Mouse (Mus musculus) gastrocnemius, postnatal 14 days (tissue): ENCODE data around the gene Dnaic1. TPM values are rescaled to one million over a fixed set of nuclear protein-coding genes. Genes with fewer than 3 reads are reported as not detected.

ENCODE experiments used
- DNase-seq: peaks from one replicate; pipeline ENCODE4 v3.0.0; 2021; ENCODE audit warnings: mixed read lengths
- intact Hi-C: fragments of 180-260 bp; cut with DNase I; formaldehyde crosslinking; loops from one replicate; pipeline ENCODE4 v1.15.1; 2025; ENCODE audit warnings: low total_unique reads
- total RNA-seq, 2 experiments: library from RNA; stranded (reverse); gene quantifications; 2 replicates each; pipeline ENCODE4 v1.2.3; 2021

The Dnaic1 gene
- total RNA-seq, 2 experiments from 2014 or later: 0.47 to 0.58 TPM

DNA sequence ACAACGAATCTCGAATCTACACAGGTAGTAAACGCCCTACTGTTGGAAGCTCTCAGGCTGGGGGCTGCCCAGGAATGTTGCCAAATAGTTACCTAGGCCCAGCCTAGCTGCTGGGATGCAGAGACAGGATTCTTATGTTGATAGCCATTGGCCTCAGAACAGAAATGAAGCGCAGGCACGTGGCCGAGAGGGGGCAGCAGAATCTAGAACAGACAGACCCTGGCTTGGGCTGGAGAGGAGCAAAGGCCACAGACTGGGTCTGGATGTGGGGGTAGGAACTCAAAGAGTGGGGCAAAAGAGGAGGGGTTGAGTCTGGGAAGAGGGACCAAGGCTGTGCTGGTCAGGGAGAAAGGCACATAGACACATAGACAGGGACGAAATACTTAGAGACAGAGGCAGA is 84.6 kb downstream of the Dnaic1 start:
- peak; percentile 73 for DNase-seq
- intact Hi-C loops: loop anchor here (5.0 kb wide), 1 partner anchor 42 kb away; no protein-coding TSS in a partner anchor

DNA sequence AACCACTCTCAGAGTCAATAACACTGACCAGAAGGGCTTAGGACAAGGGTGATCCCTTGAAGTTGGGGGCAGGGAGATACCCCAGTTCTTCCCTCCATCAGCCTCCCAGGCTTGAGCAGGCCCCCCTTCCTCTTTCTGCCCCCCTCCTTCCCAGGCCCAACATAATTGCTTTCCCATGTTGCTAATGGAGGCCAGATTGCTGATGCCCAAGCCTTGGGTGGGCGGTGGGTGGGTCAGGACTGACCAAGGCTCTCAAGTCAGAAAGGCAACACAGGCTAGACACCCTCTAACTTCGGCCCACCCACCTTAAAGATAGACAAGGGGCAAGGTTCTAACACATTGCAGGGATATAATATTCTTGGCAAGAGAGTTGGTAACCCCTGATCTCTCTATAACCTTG is 86.0 kb downstream of the Dnaic1 start:
- intact Hi-C loops: loop anchor here (5.0 kb wide), 1 partner anchor 52 kb away; no protein-coding TSS in a partner anchor
- no peak for DNase-seq

DNA sequence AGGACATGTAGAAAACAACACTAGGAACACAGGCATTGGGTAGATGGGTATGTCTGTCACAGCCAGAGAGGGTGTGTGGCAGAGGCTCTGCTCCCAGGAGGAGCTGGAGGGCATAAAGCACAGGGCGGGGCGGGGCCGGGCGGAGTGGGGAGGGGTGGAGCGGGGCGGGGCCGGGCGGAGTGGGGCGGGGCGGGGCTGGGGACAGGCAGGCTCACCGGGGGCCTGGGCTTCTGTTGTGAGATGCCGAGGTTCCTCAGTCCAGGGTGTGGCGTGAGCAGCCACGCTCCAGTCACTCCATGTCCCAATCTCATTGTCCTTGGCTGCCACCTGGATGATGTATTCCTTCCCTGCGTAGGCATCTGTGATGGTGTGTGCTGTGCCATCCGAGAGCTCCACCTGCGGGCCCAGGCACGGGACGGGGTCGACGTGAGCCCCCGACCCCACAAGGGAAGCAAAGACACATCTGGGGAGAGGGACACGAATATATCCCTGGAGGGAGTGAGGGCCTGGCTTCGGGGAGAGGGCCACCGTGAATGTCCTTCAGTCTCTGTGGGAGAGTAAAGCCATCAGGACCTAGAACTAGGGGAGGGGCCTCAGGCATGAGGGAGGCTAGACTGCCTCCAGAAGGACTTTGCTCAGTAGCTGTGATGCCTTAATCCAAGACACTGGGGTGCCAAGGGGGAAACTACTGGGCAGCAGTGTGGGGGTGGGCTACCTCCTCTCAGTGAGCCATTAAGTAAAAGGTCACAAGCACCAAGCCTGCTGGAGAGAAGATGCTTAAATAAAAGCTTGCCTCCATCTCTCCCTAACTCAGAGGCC is 89.2 kb downstream of the Dnaic1 start:
- intact Hi-C loops: loop anchor here (5.0 kb wide), 1 partner anchor 49 kb away; no protein-coding TSS in a partner anchor

DNA sequence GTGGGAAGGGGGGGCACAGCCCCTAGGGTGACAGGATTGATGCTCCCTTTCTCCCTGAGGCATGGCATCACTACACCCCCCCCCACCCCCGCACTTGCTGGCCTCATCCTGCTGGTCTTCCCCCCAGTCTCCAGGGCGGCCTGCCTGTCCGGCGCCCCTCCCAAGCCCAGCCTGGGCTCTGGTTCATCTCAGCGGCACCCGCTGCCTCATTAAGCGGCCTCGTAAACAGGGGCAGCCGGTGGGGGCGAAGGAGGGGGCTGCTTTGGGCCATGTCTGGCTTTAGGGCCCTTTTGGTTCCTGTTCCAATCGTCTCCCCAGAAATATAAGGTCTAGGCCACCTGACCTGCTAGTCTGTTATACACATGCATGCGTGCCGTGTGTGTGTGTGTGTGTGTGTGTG is 90.0 kb downstream of the Dnaic1 start:
- intact Hi-C loops: loop anchor here (5.0 kb wide), 1 partner anchor 48 kb away; no protein-coding TSS in a partner anchor
- DNase-seq: no peak

More for the DNA sequence above, 89.2 kb downstream of the Dnaic1 start:
- no peak for DNase-seq

DNA sequence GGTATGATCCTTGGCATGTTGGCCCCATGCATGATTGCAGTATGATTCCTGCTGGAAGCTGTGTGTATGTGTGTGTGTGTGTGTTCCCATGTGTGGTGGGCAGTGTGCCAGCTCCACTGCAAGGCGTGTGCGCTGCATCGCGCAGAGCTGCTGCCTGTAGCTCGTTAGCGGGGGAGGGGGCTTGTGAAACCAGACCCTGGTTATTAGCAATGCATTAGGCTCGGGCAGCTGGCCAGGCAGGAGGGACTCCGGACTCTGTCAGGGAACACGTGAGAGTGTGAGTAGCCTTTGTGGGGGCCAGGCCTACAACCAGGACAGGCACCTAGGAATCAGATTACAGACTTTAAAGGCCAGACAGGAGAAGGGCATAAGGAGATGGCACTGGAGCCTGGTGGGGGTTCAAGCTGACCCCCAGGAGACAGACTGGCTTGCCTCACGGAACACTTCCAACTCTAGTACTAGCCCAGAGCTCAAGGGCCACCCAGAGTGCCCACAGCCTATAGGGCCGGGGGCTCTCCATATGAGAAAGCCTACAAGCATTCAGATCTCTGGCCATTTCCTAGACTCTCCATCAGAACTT is 91.4 kb downstream of the Dnaic1 start:
- intact Hi-C loops: no loop called here
- no peak for DNase-seq

DNA sequence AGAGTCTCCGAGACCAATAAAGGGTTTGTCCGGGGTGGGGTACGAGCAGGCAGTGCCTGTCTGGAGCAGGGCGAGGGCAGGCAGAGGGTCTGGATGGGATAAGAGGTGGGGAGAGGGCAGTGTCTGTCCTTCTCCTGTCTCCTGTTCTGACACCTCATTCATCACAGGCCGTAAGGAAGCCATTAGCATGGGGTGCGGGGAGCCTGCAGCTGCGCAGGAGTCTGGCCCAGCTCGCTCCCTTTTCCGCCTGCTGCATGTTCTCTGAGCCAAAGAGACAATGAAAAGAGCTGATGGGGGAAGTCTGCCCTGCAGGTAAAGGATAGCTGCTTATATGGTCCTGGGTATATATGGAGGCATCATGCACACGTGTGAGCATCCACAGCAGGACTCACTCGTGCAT is 93.1 kb downstream of the Dnaic1 start:
- intact Hi-C loops: no loop called here
- no peak for DNase-seq

DNA sequence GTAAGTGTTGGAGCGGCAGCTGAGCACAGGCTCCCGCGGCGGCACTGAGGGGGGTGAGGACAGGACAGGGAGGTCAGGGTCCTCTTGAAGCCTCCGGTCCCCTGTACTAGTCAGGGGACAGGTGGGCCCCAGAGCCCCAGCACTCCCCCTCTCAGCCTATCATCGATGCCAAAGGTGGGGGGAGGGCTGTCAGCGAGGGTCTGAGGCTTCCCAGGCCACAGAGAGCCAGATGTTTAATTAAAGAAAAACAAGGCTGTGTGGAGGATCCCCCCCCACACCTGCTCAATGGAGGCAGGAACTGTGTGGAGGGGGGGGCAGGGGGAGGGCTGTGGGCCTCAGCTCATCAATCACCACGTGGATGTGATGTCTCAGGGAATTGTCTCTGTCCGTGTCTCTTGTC is 94.0 kb downstream of the Dnaic1 start:
- intact Hi-C loops: no loop called here
- no peak for DNase-seq

DNA sequence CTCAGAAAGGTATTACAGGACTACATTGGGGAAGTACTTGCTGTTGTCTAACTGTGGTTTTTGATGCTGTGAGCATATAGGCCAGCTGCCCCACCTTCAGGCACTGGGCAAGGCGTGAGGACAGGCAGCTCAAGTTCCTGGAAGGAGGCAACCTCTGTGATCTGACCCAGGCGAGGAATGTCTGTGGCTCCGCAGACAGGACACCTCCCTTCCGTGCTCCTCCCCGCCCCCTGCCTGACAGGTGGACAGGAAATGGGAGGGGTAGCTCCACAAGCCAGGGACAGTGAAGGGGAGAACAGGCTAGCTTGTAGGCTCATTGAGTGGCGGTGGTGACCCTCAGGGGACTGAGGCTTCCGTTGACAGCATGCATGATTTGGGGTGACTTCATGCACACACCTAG is 95.0 kb downstream of the Dnaic1 start:
- DNase-seq: peak; percentile 54
- intact Hi-C loops: no loop called here

DNA sequence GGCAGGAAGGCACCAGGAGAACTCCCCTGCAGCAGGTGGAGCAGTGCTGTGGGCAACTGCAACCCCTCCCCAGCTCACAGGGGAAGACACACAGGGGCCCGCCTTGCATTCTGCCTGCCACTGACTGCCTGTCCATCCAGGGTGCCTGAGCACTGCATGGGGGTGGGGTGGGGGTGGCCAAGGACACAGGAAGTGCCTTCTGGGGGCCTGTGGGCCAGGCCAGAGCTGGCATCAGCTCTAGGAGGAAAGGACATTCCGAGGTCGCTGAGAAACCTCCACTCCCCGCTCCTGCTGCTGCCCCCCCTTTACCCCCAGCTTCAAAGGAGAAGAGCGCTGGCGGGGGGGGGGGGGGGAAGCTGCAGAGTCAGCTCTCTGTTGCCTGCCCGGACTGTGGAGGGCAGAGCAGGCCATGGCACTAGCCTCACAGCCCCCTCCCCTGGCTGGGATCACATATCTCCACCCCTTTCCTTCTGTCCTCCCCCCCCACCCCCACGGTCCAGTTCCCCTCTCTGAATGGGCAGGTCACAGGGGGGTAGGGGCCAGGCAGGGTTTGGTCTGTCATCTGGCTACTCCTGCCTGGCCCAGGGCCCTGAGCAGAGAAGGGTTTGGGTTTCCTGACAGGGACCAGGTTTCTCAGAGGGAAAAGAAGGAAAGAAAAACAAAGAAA is 95.6 kb downstream of the Dnaic1 start:
- intact Hi-C loops: no loop called here
- no peak for DNase-seq

DNA sequence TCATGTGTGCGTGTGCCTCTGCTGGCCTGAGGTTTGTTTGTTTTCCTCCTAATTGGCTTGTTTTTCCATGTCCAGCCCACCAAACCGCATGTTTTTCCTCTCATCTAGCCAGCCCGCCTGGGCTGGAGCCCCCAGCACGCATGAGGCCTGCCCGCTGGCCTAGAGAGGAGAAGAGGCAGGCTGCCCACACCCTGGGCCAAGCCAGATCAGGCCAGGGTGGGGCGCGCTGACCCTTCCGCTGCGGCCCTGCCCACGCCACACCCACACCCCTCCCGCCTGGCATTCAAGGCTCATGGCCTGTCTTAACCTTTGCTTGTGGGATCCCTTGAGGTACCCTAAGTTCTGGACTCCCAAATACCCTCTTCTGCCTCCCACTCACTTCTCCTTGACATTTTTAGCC is 97.1 kb downstream of the Dnaic1 start:
- intact Hi-C loops: no loop called here
- DNase-seq: peak; percentile 44

DNA sequence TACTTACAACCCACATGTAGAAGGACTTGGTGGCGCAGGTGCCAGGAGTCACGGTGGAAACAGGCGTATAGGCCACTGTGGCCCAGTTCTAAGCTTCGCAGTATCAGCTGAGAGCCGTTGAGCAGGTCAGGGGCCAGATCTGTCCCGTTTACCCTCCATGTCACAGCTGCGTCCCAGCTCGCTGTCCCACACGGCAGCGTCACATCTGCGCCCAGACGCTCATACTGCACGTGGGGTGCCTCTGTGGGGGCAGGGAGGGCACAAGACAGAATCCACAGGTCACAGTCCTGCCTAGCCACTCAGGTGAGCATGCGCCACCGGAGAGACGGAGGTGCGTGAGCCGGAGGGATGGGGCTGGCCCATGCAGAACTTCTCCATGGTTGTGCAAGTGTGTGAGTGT is 101.3 kb downstream of the Dnaic1 start:
- DNase-seq: no peak
- intact Hi-C loops: no loop called here

DNA sequence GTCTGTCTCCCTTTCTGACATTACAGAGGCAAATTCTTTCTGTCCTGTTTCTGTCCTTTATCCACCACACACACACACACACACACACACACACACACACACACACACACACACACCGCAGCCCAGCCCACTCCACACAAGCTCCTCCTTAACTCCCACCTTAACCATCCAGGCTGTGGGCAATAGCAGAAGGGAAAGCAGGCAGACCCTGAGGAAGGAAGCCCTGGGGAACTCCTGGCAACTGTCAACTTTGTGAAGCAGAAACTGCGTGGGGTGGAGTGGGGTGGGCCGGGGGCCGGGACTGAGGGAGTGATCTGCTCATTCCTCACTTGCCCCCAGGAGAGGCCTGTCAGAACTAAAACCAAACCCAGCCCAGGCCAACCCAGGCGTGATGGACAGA is 101.9 kb downstream of the Dnaic1 start:
- no peak for DNase-seq
- intact Hi-C loops: no loop called here

DNA sequence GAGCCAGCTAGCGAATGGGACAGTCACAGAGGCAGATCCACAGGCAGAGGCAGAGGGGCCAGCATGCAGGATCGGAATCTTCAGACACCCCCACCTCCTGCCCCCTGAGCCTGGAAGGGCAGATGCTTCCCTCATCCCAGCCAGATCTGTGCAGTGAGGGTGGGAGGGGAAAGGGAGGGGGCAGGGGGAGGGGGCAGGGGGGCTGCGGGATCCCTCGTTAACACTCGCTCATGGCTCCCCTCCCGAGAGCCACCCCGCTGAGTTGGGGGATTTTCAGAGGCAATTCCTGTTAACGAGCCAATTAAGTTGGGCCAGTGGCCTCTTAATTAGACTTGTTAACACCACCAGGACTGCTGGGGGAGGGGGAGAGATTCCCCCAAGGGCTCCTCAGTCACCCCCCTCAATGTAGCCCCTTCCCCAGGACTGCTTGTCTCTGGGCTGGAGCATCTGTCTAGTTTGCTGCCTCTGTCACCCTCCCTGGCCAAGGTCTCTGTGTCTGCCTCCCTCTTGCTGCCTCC is 102.4 kb downstream of the Dnaic1 start:
- intact Hi-C loops: no loop called here
- no peak for DNase-seq

DNA sequence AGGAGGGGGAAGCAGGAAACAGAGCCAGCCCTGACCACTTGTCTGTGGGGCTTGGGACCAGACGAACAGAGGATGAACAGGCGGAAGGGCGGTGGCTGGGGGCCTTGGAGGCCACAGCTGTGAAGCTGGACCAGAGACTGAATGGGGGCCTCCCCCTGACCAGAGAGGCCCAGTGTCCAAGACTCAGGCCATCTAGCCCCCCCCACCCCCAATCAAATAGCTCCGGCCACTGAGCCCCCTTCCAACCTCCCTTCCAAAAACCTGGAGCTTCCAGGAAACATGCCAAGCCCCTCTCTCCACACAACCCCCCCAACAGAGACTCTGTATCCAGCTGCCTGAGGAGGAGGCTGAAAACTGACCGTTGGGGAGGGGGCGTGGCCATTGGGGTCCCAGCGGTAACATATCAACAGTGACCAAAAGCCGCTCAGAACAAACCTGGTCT is 103.0 kb downstream of the Dnaic1 start:
- intact Hi-C loops: no loop called here
- peak; percentile 54 for DNase-seq

DNA sequence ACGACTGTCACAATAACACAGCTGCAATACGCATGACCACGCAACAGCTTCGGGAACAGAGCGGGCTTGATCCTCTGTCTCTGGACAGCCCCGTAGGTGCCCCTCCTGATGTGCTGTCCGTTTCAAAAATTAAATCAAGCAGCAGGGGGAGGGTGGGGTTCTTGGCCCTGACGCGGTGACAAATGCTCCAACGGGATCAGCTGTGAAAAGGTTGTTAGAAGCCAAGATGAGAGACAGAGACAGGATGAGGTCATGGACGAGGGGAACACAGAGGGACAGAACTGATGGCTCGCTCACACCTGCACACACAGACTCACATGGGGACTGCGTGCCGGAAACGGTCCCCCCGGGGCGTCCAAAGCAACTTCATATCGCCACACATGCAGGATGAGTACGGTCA is 103.6 kb downstream of the Dnaic1 start:
- DNase-seq: no peak
- intact Hi-C loops: no loop called here

DNA sequence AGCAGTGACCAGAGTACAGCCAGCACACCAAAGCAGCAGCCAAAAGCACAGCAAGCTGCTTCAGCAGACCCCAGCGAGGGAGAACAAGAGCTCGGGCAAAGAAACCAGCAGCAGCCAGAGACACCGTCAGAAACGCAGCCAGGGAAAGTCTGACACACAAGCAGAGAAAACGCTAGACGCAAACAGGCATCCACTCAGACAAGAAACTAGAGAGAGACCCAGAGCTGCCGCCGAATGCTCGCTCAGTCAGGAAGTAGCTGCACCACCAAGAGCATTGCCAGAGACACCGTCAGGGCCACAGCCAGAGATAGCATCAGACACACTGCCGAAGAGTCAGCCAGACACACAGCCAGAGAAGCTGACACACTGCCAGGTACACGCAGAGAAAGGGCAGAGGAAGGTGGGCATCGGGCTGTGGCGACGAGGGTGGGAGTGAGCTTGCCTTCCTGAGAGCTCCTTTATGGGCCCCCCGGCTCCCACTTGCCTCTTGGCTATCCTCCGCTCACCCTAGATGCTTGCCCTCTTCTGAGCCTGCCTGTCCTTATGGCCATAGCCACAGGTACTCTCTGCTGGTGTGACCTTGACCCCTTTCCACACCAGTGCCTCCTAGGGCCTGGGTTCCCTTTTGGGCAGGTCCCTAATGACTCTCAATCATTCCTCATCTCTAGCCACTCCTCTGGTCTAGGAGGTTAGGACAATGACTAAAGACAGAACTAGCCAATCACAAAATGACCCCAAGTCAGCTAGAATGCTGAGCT is 106.9 kb downstream of the Dnaic1 start:
- intact Hi-C loops: no loop called here
- no peak for DNase-seq

DNA sequence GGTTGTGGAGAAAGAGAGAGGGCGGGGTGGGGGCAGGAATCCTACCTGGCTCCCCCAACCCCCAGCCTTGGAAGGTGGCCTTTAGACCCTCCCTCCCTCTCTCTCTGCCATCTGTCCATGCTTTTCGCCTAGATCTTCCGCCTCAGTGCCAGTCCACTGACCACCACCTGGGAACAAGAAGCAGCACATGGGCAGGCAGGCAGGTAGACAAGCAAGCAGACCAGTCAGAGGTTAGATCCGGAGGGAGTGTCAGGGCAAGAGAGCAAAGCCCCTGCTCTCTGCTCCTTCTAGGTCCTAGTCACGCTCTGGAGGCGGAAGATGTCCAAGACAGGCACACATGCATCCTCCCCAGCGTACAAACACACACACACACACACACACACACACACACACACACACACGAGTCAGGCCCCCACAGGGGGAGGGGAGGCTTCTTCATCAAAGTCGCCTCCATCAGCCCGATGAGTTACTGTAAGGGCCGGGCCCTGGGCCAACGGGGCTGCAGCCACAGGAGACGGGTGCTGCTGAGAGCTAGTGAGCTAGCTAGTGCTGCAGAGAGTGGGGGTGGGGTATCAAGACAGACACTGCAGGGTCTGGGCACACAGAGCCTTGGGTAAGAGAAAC is 107.5 kb downstream of the Dnaic1 start:
- intact Hi-C loops: no loop called here

DNA sequence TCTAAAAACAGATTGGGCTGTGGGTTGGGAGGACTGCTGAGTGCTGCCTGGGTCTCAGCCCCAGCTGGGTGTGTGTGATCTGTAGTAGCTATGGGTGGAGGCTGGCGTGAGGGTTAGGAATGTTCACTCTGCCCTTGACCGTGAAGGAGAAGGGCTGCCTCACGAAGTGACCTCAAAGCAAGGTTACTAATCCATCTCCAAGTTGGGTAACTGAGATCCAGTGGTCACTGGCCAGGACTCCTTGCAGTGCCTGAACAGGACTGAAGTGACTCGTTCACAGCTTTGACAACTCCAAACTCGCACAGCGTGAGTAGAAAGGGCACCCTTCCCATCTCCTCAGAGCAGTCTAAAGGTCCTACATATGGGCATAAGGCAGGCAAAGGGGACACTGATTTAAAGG is 109.3 kb downstream of the Dnaic1 start:
- intact Hi-C loops: no loop called here
- DNase-seq: no peak

More for the DNA sequence above, 107.5 kb downstream of the Dnaic1 start:
- peak; percentile 58 for DNase-seq

DNA sequence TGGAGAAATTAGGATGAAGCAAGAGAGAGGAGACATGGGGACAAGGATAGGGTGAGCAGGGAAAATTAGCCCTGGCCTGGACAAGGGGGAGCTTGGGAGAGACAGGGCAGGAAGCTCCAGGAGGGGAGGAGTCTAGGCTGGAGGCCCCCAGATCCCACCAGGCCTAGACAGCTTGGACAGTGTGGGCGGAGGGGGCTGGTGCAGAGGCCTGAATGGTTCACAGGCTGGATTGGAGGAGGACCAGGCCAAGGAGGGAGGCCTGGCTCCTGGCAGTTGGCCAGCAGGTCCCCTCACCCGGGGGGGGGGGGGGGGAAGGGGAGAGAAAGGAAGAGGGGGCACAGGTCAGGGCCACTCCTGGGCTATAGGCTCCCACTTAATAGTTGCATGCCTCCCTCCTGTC is 109.7 kb downstream of the Dnaic1 start:
- no peak for DNase-seq
- intact Hi-C loops: no loop called here
